Mouse (Mus musculus) adrenal gland, adult (tissue): Measurements from ENCODE around the gene Safb2.

ENCODE experiments used
- DNase-seq, 2 experiments: peaks; one replicate each; pipeline ENCODE4 v3.0.0; 2022 to 2023; ENCODE audit warnings: low spot score in 1 of 2; ENCODE audit not compliant: inconsistent age in 2 of 2

Gene Safb2

DNA sequence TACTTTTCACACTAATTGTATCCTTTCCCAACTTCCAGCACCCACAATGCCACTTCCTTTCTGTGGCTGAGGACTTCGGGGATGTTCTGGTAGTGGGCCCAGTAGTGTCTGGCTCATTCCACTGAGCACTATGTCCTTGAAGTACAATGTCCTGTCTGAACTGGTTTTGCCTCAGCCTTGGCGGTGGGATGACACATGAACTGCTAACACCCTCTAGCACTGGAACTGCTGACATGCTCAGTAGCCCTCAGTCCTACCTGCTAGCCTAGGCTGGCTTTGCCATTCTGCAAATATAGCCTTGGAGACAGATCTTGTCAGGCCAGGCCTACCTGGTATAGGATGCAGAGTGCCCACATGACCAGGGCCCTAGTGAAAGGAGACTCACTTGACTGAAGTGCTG, 22.5 kb downstream of the Safb2 start:
- DNase-seq, result peak; percentile 68 to 77

DNA sequence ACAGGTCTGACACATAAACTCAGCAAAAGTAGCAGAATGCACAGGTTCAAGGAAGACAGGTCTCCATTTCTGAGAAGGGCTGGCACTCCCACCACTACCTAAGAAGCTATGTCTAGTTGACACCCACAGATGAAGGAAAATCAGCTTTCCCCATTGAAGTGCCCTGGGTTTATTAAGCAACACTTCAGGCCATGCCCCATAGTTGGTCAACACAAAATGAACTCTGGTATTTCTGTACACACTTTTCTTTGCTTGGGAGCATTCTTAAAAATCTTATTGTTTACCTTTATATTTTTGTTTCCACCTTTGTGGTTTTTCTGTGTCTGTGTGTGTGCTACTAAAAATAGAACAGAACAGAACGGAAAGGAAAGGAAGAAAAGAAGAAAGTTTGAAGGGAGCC, 24.3 kb downstream of the Safb2 start:
- peak in 1 of 2 experiments; percentile 45 for DNase-seq

DNA sequence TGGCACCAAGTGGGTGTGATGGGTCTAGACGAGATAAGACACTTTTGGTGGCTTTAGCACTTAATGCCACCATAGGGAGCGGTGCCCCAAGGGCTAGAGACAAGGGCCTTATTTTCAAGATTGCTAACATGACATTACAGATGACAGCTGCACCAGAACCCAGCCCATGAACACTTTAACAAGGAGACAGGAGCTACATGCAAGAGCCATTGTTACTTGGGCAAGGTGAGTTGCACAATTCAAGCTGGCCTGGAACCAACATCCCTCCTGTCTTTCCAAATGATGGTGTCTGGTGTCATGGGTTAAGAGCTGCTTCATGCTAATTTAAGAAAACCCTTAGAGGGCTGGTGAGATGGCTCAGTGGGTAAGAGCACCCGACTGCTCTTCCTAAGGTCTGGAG, 25.0 kb downstream of the Safb2 start:
- DNase-seq, result peak in 1 of 2 experiments; percentile 70

DNA sequence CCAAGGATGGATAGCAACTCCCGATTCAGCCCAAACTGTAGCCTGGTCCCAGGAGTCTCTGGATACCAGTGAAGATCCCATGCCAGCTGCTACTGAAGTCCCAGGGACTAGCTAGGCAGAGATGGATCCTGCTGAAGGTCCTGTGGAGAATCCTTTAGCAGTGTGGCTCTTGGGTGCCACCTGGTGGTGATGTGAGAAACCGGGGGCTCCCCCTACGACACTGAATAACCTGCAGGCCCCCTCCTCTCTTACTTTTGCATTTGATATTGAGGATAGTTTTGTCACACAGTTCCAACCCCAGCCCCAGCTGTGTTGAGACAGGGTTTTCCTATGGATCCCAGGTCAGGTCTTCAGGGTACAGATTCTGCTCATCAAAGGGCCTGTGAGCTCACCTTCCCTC, 25.9 kb downstream of the Safb2 start:
- DNase-seq, result peak; percentile 66 to 89

DNA sequence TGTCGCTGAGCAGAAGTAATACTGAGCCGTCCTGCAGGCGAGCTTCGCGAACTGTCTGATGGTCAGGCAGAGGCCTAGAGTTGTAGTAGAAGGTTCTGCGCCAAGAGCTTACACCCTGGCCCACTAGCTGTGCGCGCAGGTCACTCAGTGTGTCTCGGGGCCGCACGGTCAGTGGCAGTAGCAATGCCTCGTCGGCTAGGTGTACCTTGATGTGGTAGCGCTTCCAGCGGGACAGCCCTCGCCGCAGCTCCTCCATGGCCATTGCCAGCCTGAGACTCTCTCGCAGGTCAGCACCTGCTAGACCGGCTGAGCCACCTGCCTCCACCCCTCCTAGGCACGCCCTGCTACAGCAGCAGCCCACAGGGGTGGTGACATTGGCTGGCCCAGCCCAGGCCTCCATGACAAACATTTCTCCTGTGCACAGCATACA, 30.2 kb downstream of the Safb2 start, which contains the start of gene Gm20219:
Gene Gm20219 (minus strand): TSS at position 266 of the 430 bp plus-strand sequence.
- peak; percentile 12 to 33 for DNase-seq

DNA sequence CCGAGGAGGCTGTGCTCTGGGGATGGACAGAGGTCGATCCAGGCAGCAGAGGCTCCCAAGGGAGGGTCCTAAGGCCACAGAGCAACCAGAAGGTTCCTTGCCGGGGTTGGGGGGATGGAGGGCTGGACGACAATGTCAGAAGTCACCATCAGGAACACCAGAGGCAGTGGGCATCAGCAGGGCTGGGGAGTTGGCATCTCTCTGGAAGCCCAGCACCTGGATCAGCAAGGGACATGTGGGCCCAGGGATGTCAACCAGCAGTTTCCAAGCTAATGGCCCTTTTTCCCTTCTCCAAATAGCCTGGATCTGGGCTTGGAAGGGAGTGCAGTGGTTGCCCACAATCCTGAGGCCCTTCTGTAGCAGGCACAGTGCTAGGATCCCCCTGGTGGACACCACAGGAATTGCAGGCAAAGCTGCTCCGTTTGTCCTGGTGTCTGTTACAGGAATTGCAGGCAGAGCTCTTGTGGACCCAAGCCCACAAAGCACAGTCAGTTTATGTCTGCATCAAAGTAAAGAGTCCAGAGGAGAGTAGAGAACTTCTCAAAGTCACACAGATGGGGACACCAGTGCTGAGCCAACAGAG, 31.5 kb downstream of the Safb2 start:
- DNase-seq, result peak; percentile 45 to 85

DNA sequence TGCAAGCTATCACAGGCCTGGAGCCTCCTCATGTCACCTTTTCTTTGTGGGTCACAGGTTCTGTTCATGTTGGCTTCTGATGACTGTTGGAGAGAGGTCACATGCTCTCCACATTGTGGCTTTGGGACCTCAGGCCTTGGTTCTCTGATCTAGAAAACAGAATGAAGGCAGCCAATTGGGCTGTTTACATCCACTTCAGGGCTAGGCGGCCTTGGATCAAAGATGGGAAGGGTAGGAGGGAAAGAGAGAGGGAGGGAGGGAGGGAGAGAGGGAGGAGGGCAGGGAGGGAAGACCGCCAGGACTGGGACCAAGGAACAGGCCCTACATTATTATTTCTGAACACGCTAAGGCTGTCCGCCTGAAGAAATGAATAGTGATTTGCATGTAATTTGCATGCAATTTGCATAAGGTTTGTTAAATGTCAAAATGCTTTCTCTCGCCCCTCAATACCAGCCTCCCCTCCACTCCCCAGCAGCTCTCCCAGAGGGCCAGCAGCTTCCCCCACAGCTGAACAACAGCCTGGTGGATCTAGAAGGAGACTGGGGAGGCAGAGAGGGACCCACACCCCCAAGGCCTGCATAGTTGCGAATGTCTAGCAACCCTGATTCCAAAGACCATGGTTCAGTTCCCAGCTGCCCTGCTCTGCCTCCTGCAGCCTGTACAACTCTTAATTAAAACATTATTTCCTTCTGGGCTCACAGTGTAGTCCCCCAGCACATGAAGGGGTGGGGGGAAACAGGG, 32.4 kb downstream of the Safb2 start:
- peak in 1 of 2 experiments; percentile 2 for DNase-seq

DNA sequence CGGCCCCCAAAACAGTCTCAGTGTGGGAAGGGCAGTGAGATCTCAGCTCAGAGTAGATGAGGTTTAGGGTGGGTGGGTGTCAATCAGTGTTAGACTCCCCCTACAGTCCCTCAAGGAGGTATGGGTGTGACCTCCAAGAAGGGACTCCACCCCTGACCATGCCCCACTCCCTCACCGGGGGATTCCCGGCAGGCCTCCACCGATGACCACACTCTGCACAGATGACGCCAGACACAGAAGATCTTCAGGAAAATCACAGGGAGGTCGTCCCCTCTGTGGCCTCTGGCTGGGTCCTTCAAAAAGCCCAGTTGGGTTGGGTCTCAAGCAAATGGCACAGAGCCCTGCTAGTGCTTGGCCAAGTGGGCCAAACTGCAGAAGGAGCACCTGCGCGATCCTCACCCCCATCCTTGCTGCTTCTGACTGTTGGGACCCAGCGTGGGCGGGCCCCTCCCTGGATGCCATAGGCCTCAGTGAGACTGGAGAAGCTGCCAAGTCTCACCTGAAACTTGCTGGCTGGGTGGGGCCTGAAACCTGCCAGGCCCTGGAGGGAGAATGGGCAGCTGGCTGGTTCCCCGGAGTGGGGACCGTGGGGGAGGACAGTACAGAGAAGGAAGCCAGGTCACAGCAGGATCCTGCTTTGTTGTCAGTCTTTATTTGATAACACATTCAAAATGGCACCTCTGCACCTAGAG, 33.5 kb downstream of the Safb2 start:
- DNase-seq, result peak in 1 of 2 experiments; percentile 22

DNA sequence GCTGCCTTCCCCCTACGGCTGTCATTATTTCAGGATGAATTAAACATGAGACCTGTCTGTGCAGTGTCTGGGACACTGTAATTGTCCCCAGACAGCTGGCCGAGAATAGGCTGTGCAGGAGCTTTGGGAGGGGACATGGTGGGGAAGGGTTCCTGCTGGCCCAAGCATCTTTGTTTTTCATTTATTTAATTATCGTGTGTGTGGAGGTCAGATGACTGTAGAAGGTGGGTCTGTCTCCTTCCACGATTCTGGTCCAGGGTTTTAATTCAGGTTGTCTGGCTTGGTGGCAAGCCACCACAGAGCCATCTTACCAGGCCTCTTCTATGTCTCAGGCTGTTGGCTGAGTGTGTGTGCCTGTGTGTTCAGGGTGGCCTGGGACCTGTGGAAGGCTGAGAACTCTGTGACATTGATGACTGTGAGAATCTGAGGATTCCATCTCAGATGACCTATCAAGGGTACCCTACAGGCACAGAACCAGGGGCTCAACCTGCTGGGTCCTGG, 35.7 kb downstream of the Safb2 start:
- peak in 1 of 2 experiments; percentile 25 for DNase-seq

DNA sequence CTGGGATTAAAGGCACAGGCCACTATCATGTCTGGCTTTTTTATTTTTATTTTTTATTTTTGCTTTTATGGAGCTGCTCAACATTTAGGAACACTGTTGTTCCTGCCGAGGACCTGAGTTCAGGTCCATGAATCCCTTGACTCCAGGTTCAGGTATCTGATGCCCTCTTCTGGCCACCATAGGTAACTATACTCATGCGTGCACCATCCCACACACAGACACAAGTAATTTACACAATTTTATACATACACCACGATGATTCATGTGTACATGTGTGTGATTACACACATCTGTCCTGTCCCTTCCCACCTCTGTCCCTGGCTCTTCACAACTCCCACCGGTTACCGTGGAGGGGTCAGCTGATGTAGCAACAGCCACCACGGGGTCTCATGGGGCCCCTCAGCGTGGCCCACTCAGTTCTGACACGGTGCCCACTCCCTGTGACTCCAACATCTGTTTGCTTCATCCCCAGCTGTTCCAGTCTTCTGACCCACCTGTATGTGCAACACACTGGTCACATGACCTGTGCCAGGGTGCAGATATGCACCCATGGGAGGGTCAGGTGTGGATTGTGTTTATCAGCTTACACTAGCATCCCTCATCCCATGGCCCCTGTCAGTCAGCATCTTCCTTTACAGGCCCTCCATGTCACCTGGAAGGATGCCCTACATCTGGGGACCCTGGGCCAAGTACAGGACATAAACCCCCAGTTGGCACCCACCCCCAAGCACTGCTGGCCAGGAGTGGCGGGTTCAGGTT, 36.4 kb downstream of the Safb2 start:
- DNase-seq, result peak in 1 of 2 experiments; percentile 28

DNA sequence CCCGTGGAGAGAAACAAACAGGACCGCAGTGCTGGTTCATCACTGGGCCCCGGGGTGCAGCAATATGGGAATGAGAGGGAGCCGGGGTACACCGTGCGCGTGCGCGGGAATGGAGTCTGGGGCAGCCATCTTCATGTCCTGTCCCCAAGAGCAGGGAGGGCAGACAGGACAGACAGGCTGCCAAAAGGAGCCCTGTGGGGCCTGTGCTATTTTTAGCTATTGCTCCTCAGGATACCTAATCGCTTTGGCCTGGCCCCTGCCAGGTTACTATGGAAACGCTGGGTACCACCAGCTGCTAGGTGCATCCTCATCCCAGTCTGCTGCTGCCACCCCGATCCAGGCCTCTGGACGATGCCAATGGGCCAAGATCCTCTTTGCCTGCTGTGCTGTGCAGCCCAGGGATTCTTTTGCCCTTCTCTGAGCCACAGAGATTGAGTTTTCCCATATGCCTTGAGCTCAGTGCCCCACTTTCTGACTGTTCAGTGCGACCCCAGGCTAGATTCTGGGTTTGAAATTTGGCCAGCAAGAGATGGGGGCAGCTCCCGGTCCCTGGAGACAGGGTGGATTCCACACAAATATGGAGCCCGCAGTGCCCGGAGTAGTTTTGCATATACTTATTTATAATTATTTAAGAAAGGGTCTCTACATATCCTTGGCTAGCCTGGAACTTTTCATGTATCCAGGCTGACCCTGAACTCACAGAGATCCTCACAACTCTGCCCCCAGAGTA, 37.1 kb downstream of the Safb2 start:
- DNase-seq, result no peak

DNA sequence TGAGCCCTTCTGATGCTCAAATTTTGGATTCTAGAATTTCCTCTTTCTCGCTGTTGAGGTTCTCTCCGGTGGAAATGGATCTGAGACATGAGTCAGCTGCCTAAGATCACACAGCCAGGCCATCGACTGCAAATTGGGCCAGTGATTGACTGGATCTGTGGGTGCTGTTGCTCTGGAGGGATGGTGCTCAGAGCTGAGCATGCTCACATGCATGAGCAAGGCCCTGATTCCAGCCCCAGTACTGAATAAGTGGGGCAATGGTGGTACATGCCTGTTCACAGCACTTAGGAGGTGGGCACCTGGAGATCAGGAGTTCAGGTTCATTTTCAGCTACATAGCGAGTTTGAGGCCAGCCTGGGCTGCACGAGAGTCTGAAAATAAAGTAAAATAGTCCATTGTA, 37.8 kb downstream of the Safb2 start:
- DNase-seq, result no peak

DNA sequence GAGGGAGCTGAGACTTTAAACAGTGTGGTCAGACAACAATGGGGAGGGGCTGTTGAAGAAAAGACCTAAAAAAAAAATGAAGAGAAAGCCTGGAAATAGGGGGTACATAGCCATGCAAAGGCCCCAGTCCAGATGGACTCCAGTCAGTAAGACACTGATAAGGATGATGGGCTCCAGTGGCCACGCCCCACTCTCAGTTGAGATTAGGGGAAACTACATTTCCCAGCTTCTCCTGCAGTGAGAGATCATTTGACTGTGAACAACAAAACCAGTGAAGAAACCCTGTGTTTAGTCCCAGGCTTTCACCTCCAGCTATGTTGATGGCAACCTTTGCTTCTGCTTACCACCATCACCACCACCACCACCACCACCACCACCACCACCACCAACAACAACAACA, 38.4 kb downstream of the Safb2 start:
- no peak for DNase-seq

DNA sequence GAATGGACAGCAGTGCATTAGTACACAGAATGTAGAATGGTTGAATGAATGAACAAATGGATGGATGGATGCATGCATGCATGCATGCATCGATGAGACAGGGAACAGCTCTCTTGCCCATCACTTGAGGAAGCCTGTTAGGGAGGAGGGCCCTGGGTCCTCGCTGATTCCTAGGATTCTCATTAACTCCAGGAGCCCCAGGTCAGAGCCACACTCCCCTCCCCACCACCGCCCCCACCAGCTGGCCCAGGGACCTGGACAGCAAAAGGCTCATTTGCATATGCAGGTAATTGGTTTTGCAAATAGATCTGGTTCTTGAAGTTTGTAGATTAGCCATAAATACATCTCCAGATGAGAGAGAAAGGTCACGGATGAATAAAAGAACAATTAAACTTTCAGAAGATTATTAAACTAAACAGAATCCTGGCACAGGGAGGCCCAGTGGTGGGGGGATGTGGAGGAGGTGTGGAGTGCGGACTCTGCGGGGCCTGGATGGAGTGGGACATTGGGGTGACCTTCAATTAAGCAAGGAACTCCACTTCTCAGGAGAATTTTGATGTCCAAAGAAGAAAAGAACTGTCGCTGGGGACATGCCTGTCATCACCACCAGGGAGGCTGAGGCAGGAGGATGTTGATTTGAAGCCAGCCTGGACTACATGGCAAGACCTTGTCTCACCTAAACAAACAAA, 39.5 kb downstream of the Safb2 start:
- DNase-seq, result no peak

DNA sequence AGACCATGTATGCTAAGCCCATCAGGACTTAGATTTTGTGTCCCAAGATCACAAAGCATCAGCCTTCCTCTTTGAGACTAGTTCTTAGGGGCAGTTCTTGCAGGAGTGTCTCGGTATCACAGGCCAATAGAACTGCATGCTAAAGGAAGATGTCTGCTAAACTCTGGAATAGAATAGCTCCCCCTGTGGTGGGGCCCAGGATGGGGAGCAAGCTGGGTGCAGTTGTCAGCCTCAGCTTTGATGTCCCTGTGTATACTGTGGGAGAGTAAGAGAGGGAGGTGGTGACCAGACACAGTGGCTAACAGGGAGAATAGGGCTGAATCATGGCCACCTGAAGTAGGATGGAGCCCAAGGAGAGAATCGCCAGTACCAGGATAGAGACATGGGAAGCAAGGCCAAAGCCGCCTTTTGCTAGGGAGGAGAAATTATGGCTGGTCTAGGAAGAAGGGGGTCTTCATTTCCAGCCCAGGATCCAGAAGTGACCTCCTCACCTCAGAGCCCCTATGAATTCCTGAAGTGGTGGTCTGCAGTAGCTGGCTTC, 40.6 kb downstream of the Safb2 start:
- no peak for DNase-seq

DNA sequence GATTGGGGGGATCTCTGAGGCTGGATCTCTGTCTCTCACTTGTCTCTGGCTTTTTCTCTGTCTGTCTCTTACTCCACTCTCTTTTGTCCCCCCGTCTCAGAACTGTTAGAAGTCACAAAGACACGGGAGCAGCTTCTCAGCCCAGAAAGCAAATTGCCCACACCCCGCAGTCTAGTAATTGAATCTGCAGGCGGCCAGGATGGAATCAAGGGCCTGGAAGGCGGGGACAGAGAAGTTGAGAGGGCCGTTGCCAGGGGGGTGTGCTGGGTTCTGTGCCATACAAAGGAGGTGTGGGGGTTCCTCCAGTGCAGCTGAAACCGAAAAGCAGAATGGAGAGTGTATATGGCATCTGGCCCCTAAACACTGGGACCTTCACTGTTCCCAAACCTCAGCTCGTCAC, 41.6 kb downstream of the Safb2 start:
- DNase-seq, result no peak

DNA sequence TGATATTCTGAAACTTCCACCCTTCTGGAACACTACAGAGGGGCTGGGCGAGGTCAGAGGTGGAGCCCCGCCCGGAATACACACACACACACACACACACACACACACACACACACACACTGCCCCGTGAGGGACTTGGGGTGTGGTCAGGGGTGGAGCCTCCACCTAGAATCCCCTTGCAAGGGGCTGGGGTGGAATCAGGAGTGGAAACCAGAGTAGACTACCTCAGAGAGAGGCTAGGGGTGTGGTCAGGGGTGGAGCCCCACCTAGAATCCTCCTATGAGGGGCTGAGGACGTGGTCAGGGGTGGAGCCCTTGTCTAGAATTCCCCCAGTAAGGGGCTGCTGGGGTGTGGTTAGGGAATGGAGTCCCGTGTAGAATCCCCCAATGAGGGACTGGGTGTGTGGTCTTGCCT, 43.8 kb downstream of the Safb2 start:
- no peak for DNase-seq

DNA sequence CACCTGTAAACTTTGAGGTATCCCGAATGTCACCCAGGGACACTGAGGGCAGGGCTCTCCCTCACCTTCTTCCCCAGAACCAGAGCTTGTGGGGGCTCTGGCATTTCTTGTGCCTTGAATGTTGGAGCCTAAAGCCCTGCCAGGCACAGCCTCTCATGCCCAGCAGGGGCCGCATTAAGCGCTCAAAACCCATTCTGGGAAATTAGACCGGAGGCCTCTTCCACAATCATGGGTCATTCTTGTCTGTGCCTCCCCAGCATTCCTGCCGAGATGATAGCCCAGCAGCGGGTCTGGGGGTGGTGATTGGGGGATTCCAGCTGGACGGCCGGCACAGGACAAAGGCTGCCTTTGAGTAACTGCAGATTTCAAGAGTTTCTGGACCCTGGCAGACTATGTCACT, 46.5 kb downstream of the Safb2 start:
- no peak for DNase-seq

DNA sequence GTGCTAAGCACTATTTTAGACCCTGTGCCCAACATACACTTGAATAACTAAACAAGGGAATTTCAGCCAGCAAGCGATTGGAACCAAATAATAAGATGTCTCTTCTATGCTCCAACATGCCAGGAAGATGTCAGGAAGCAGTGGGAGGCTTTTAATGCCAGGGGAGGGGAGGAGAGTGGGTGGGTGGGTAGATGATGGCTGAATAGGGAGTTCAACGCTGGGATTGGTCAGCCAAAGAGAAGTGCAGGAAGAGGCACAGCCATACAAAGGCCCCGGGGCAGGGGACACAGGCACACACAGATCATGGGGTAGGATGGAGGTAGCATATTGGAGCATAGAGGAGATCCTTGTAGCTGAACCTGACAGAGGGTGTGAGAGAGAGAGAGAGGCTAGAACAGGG, 47.5 kb downstream of the Safb2 start:
- DNase-seq, result no peak

DNA sequence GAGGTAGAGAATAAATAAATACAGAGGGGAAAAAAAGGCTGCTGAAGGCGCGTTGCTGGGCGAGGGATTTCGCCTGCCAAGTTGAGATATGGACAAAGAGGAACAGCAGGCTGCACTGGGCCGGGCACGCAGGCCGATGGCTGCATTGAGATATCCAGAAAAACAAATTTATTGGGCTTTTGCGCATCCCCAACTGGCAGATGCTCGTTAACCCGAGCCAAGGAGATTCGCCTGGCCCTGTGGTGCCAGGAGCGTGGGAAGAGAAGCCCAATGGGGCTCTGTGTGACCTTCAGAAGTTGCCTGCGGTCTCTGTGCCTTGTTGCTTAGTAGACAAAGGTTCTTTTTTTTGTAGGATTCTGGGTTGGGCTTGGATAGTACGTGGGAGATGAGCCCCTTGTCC, 48.2 kb downstream of the Safb2 start:
- no peak for DNase-seq
